Mouse (Mus musculus): ENCODE measurements around the gene Olfr1206. TPM values are rescaled to one million over a fixed set of nuclear protein-coding genes. Genes with fewer than 3 reads are reported as not detected.

Gene Olfr1206
- polyA plus RNA-seq (2012; rRNA removed): not detected in 2 replicates

GRCm38 (mm10) chr2:88862931-88863330, at the start of gene Olfr1206:
Olfr1206 (plus strand) TSS chr2:88863231.
- no peaks in the 10 kb centered on the region for H3K4me1 ChIP-seq (ENCODE audit: control insufficient read depth, insufficient read depth, insufficient read length)
- DNase-seq (ENCODE audit: low read depth in 1 of 2, low spot score in 2 of 2): no peak
- no peaks in the 10 kb centered on the region for H3K27me3 ChIP-seq (ENCODE audit: control insufficient read depth, insufficient read depth, low read length)
- TF ChIP-seq POLR2A (IDR thresholded peaks at IDR 0.05; ENCODE audit: low read depth, low read length): no peak
- H3K36me3 ChIP-seq (ENCODE audit: control insufficient read depth, insufficient read depth, low read length): no peaks in the 10 kb centered on the region
- H3K27ac ChIP-seq (ENCODE audit: insufficient read depth, low read length): no peak within 1 kb of the TSS
- no peak within 1 kb of the TSS for H3K4me3 ChIP-seq (ENCODE audit: extremely low read depth, insufficient read depth, insufficient read length)
- 89% methylated on average over 2 of the region's 2 CpGs for WGBS

DNA sequence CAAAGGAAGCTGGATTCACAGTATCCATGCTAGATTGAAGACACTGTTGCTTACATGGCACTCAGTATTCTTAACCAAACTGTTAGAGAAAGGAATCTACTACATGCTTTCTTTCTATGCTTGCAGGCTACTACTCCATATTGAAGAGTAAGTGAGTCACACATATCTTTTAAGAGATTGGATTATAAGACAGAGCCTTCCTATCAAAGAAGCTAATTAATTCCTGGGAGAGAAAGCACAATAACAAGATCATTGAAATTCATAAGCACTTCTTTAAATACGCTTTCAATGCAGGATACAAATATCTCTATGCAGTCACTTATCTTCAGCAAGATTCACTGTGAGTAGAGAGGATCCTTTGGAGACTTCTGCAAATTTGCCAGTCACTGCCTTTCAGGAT, 48.8 kb upstream of the Olfr1206 start, which contains the start of gene Olfr1202:
Gene Olfr1202 (plus strand): TSS at position 301 of the 400 bp plus-strand sequence.
- H3K36me3 ChIP-seq (ENCODE audit: control insufficient read depth, insufficient read depth, low read length): no peaks in the 10 kb centered on the region

GRCm38 (mm10) chr2:88829437-88829836, 33.6 kb upstream of the Olfr1206 start, which contains the start of gene Olfr1205:
Olfr1205 (plus strand) TSS chr2:88829737.
- WGBS: 85% methylated on average over 2 of the region's 2 CpGs
- TF ChIP-seq POLR2A (IDR thresholded peaks at IDR 0.05; ENCODE audit: low read depth, low read length): no peak
- TF ChIP-seq CTCF (IDR thresholded peaks at IDR 0.05; ENCODE audit: extremely low read depth, insufficient read depth, insufficient read length, insufficient replicate concordance): no peak
- Histone ChIP-seq H3K4me1 (ENCODE audit: control insufficient read depth, insufficient read depth, insufficient read length) (no peaks in the 10 kb centered on the region), H3K27ac (ENCODE audit: insufficient read depth, low read length) (no peak within 1 kb of the TSS), H3K36me3 (ENCODE audit: control insufficient read depth, insufficient read depth, low read length) (no peaks in the 10 kb centered on the region), H3K4me3 (ENCODE audit: extremely low read depth, insufficient read depth, insufficient read length) (no peak within 1 kb of the TSS), H3K27me3 (ENCODE audit: control insufficient read depth, insufficient read depth, low read length) (no peaks in the 10 kb centered on the region)
- DNase-seq (ENCODE audit: low read depth in 1 of 2, low spot score in 2 of 2): no peak

More for the DNA sequence above, 48.8 kb upstream of the Olfr1206 start, which contains the start of gene Olfr1202:
- Histone ChIP-seq H3K27ac (ENCODE audit: insufficient read depth, low read length) (no peak within 1 kb of the TSS), H3K4me1 (ENCODE audit: control insufficient read depth, insufficient read depth, insufficient read length) (no peaks in the 10 kb centered on the region), H3K4me3 (ENCODE audit: extremely low read depth, insufficient read depth, insufficient read length) (no peak within 1 kb of the TSS), H3K27me3 (ENCODE audit: control insufficient read depth, insufficient read depth, low read length) (no peaks in the 10 kb centered on the region)
- WGBS: 78% methylated on average over 1 of the region's 1 CpGs
- no peak for TF ChIP-seq CTCF (IDR thresholded peaks at IDR 0.05; ENCODE audit: extremely low read depth, insufficient read depth, insufficient read length, insufficient replicate concordance)
- TF ChIP-seq POLR2A (IDR thresholded peaks at IDR 0.05; ENCODE audit: low read depth, low read length): no peak
- DNase-seq (ENCODE audit: low read depth in 1 of 2, low spot score in 2 of 2): no peak

DNA sequence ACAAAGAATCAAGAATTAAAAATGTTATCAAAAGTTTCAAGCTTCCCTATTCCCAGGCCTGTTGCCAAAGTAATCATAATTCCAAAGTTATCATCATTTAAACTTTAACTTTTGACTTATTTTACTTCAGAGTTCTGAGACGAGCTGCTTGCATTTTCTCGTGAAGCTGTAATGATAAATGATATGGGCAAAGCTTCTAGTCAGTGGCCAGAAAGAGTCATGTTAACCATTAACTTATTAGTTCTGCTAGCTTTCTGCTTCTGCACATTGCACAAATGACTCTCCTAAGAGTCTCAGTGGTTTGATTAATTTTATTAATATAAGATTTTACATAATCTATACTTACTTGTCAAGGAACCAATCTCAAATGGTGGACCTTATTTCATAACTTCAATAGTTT, 24.6 kb upstream of the Olfr1206 start:
- no peak overlapping the region for H3K27ac ChIP-seq (ENCODE audit: insufficient read depth, low read length)
- WGBS: 91% methylated on average over 2 of the region's 2 CpGs
- no peak overlapping the region for H3K4me3 ChIP-seq (ENCODE audit: extremely low read depth, insufficient read depth, insufficient read length)
- DNase-seq (ENCODE audit: low read depth in 1 of 2, low spot score in 2 of 2): no peak
- TF ChIP-seq POLR2A (IDR thresholded peaks at IDR 0.05; ENCODE audit: low read depth, low read length) (no peak), CTCF (IDR thresholded peaks at IDR 0.05; ENCODE audit: extremely low read depth, insufficient read depth, insufficient read length, insufficient replicate concordance) (no peak)
- H3K4me1 ChIP-seq (ENCODE audit: control insufficient read depth, insufficient read depth, insufficient read length): no peaks in the 10 kb centered on the region
- H3K36me3 ChIP-seq (ENCODE audit: control insufficient read depth, insufficient read depth, low read length): no peaks in the 10 kb centered on the region
- H3K27me3 ChIP-seq (ENCODE audit: control insufficient read depth, insufficient read depth, low read length): no peaks in the 10 kb centered on the region

DNA sequence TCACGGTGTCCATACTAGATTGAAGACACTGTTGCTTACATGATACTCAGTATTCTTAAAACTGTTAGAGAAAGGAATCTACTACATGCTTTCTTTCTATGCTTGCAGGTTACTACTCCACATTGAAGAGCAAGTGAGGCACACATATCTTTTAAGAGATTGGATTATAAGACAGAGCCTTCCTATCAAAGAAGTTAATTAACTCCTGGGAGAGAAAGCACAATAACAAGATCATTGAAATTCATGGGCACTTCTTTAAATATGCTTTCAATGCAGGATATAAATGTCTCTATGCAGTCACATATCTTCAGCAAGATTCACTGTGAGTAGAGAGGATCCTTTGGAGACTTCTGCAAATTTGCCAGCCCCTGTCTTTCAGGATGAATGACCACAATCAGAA, 14.0 kb upstream of the Olfr1206 start, which contains the start of gene Olfr1204:
Gene Olfr1204 (plus strand): TSS at position 301 of the 400 bp plus-strand sequence.
- TF ChIP-seq CTCF (IDR thresholded peaks at IDR 0.05; ENCODE audit: extremely low read depth, insufficient read depth, insufficient read length, insufficient replicate concordance) (no peak), POLR2A (IDR thresholded peaks at IDR 0.05; ENCODE audit: low read depth, low read length) (no peak)
- H3K4me3 ChIP-seq (ENCODE audit: extremely low read depth, insufficient read depth, insufficient read length): no peak within 1 kb of the TSS
- H3K4me1 ChIP-seq (ENCODE audit: control insufficient read depth, insufficient read depth, insufficient read length): no peaks in the 10 kb centered on the region
- no peaks in the 10 kb centered on the region for H3K36me3 ChIP-seq (ENCODE audit: control insufficient read depth, insufficient read depth, low read length)
- H3K27me3 ChIP-seq (ENCODE audit: control insufficient read depth, insufficient read depth, low read length): no peaks in the 10 kb centered on the region
- WGBS: 85% methylated on average over 1 of the region's 1 CpGs
- H3K27ac ChIP-seq (ENCODE audit: insufficient read depth, low read length): no peak within 1 kb of the TSS
- DNase-seq (ENCODE audit: low read depth in 1 of 2, low spot score in 2 of 2): no peak

- no peaks in the 10 kb centered on the region for H3K36me3 ChIP-seq (ENCODE audit: control insufficient read depth, insufficient read depth, low read length)
- TF ChIP-seq CTCF (IDR thresholded peaks at IDR 0.05; ENCODE audit: extremely low read depth, insufficient read depth, insufficient read length, insufficient replicate concordance) (no peak), POLR2A (IDR thresholded peaks at IDR 0.05; ENCODE audit: low read depth, low read length) (no peak)
- no peaks in the 10 kb centered on the region for H3K27me3 ChIP-seq (ENCODE audit: control insufficient read depth, insufficient read depth, low read length)
- no peak for DNase-seq (ENCODE audit: low read depth in 1 of 2, low spot score in 2 of 2)
- H3K4me3 ChIP-seq (ENCODE audit: extremely low read depth, insufficient read depth, insufficient read length): no peak within 1 kb of the TSS
- no peak within 1 kb of the TSS for H3K27ac ChIP-seq (ENCODE audit: insufficient read depth, low read length)
- no peaks in the 10 kb centered on the region for H3K4me1 ChIP-seq (ENCODE audit: control insufficient read depth, insufficient read depth, insufficient read length)
Measured at GRCm38 (mm10) chr2:88902211-88902610, 39.2 kb downstream of the Olfr1206 start, which contains the start of gene Olfr1208. Olfr1208 (minus strand) TSS chr2:88902311.

DNA sequence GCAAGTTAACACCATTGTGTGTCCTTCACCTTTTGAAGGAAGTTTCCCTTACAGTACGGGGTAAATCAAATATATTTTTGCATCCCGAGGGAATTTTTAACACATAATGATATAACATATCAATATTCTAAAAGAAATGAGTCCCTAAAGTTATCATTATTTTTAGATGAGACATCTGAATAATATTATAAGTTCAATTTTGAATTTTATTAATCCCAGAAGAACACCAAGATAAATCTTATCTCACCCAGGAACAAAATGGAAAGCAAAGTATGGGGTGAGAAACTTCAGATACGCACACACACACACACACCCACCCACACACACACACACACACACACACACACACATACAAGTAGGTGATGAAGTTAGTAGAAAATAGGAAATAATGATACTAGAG, 52.0 kb downstream of the Olfr1206 start, which contains the start of gene Olfr1209:
Gene Olfr1209 (minus strand): TSS at position 101 of the 400 bp plus-strand sequence.
- DNase-seq (ENCODE audit: low read depth in 1 of 2, low spot score in 2 of 2): no peak
- Histone ChIP-seq H3K4me3 (ENCODE audit: extremely low read depth, insufficient read depth, insufficient read length) (no peak within 1 kb of the TSS), H3K27me3 (ENCODE audit: control insufficient read depth, insufficient read depth, low read length) (no peaks in the 10 kb centered on the region), H3K36me3 (ENCODE audit: control insufficient read depth, insufficient read depth, low read length) (no peaks in the 10 kb centered on the region), H3K27ac (ENCODE audit: insufficient read depth, low read length) (no peak within 1 kb of the TSS), H3K4me1 (ENCODE audit: control insufficient read depth, insufficient read depth, insufficient read length) (no peaks in the 10 kb centered on the region)
- 89% methylated on average over 3 of the region's 3 CpGs for WGBS
- no peak for TF ChIP-seq CTCF (IDR thresholded peaks at IDR 0.05; ENCODE audit: extremely low read depth, insufficient read depth, insufficient read length, insufficient replicate concordance)
- no peak for TF ChIP-seq POLR2A (IDR thresholded peaks at IDR 0.05; ENCODE audit: low read depth, low read length)

Other genes with a start within 250 kb of the Olfr1206 start
- not detected in 2 replicates for gene Olfr1191-ps1, start 222.7 kb upstream of the Olfr1206 start, polyA plus RNA-seq (2012; rRNA removed)
- gene Olfr1192-ps1, start 214.7 kb upstream of the Olfr1206 start, polyA plus RNA-seq (2012; rRNA removed): not detected in 2 replicates
- gene Olfr1193, start 187.6 kb upstream of the Olfr1206 start, polyA plus RNA-seq (2012; rRNA removed): not detected in 2 replicates
- gene Olfr1195, start 174.0 kb upstream of the Olfr1206 start, polyA plus RNA-seq (2012; rRNA removed): not detected in 2 replicates
- not detected in 2 replicates for gene Olfr1196, start 158.6 kb upstream of the Olfr1206 start, polyA plus RNA-seq (2012; rRNA removed)
- gene Olfr1197, start 130.9 kb upstream of the Olfr1206 start, polyA plus RNA-seq (2012; rRNA removed): not detected in 2 replicates
- gene Olfr1198, start 111.9 kb upstream of the Olfr1206 start, polyA plus RNA-seq (2012; rRNA removed): not detected in 2 replicates
- gene Olfr1199, start 102.8 kb upstream of the Olfr1206 start, polyA plus RNA-seq (2012; rRNA removed): not detected in 2 replicates
- not detected in 2 replicates for gene Olfr1200, start 92.7 kb upstream of the Olfr1206 start, polyA plus RNA-seq (2012; rRNA removed)
- gene Olfr1201, start 70.2 kb upstream of the Olfr1206 start, polyA plus RNA-seq (2012; rRNA removed): not detected in 2 replicates
- gene Olfr1202, start 48.7 kb upstream of the Olfr1206 start, polyA plus RNA-seq (2012; rRNA removed): not detected in 2 replicates
- gene Olfr1205, start 33.5 kb upstream of the Olfr1206 start, polyA plus RNA-seq (2012; rRNA removed): not detected in 2 replicates
- gene Olfr1204, start 13.9 kb upstream of the Olfr1206 start, polyA plus RNA-seq (2012; rRNA removed): not detected in 2 replicates
- not detected in 2 replicates for gene Olfr1208, start 39.1 kb downstream of the Olfr1206 start, polyA plus RNA-seq (2012; rRNA removed)
- gene Olfr1209, start 51.9 kb downstream of the Olfr1206 start, polyA plus RNA-seq (2012; rRNA removed): not detected in 2 replicates
- not detected in 2 replicates for gene Olfr1211, start 74.9 kb downstream of the Olfr1206 start, polyA plus RNA-seq (2012; rRNA removed)
- not detected in 2 replicates for gene Olfr1212, start 90.7 kb downstream of the Olfr1206 start, polyA plus RNA-seq (2012; rRNA removed)
- gene Gm13762, start 117.0 kb downstream of the Olfr1206 start, polyA plus RNA-seq (2012; rRNA removed): not detected in 2 replicates
- not detected in 2 replicates for gene Olfr1214, start 129.4 kb downstream of the Olfr1206 start, polyA plus RNA-seq (2012; rRNA removed)
- gene Olfr1215, start 143.7 kb downstream of the Olfr1206 start, polyA plus RNA-seq (2012; rRNA removed): not detected in 2 replicates
- gene Olfr1216, start 155.1 kb downstream of the Olfr1206 start, polyA plus RNA-seq (2012; rRNA removed): not detected in 2 replicates
- not detected in 2 replicates for gene Olfr1217, start 168.8 kb downstream of the Olfr1206 start, polyA plus RNA-seq (2012; rRNA removed)
- gene Olfr1218, start 198.0 kb downstream of the Olfr1206 start, polyA plus RNA-seq (2012; rRNA removed): not detected in 2 replicates
- gene Olfr1219, start 220.3 kb downstream of the Olfr1206 start, polyA plus RNA-seq (2012; rRNA removed): not detected in 2 replicates
- gene Olfr1220, start 243.6 kb downstream of the Olfr1206 start, polyA plus RNA-seq (2012; rRNA removed): not detected in 2 replicates